Mouse (Mus musculus) mouse trophoblast stem cell (cell line): ENCODE data around the gene Ifitm10.
"Not testable (repeated sequence)": the region's sequence is repeated elsewhere in the genome, so short reads cannot be mapped to it uniquely, and the experiment has no call there.

ENCODE experiments used
- in situ Hi-C, 2 experiments: fragments of 300-500 bp; cut with MseI, MboI; formaldehyde crosslinking; loops; 2 replicates in 1 of 2; 3 replicates in 1 of 2; pipeline ENCODE4 v1.15.1; 2025

The Ifitm10 gene

GRCm38 (mm10) chr7:142323396-142324117 is 50.0 kb downstream of the Ifitm10 start:
- in situ Hi-C loops: loop anchor here in 1 of 2 experiments (10.0 kb wide), 1 partner anchor 361 kb away; no protein-coding TSS in a partner anchor

GRCm38 (mm10) chr7:142322641-142323040 is 50.9 kb downstream of the Ifitm10 start:
- in situ Hi-C loops: loop anchor here in 1 of 2 experiments (10.0 kb wide), 1 partner anchor 362 kb away; no protein-coding TSS in a partner anchor

- in situ Hi-C loops: loop anchor here in 1 of 2 experiments (10.0 kb wide), 1 partner anchor 363 kb away; no protein-coding TSS in a partner anchor
These were observed 51.8 kb downstream of the Ifitm10 start for GRCm38 (mm10) chr7:142321637-142322306.

GRCm38 (mm10) chr7:142320906-142321305 is 52.6 kb downstream of the Ifitm10 start:
- in situ Hi-C loops: loop anchor here in 1 of 2 experiments (10.0 kb wide), 1 partner anchor 364 kb away; no protein-coding TSS in a partner anchor

GRCm38 (mm10) chr7:142319124-142319523 is 54.4 kb downstream of the Ifitm10 start:
- in situ Hi-C loops: loop anchor here in 1 of 2 experiments (10.0 kb wide), 1 partner anchor 356 kb away; no protein-coding TSS in a partner anchor

GRCm38 (mm10) chr7:142317216-142317615 is 56.3 kb downstream of the Ifitm10 start:
- in situ Hi-C loops: loop anchor here in 1 of 2 experiments (10.0 kb wide), 1 partner anchor 358 kb away; no protein-coding TSS in a partner anchor

- in situ Hi-C loops: loop anchor here in 1 of 2 experiments (10.0 kb wide), 1 partner anchor 358 kb away; no protein-coding TSS in a partner anchor
These were observed 57.0 kb downstream of the Ifitm10 start for GRCm38 (mm10) chr7:142316558-142316957.

GRCm38 (mm10) chr7:142314600-142315285 is 58.8 kb downstream of the Ifitm10 start:
- in situ Hi-C loops: loop anchor here in 1 of 2 experiments (10.0 kb wide), 1 partner anchor 360 kb away; no protein-coding TSS in a partner anchor

GRCm38 (mm10) chr7:142303929-142304328 is 69.6 kb downstream of the Ifitm10 start:
- in situ Hi-C loops: not testable (repeated sequence)

- in situ Hi-C loops: no loop called here
These were observed 70.3 kb downstream of the Ifitm10 start, which contains the start of gene Krtap5-4 for GRCm38 (mm10) chr7:142303249-142303648. Gene Krtap5-4 (plus strand): TSS chr7:142303549.

GRCm38 (mm10) chr7:142297018-142297417 is 76.5 kb downstream of the Ifitm10 start, which contains the start of gene Krtap5-1:
Gene Krtap5-1 (minus strand): TSS chr7:142297118.
- in situ Hi-C loops: not testable (repeated sequence)

GRCm38 (mm10) chr7:142296108-142296507 is 77.4 kb downstream of the Ifitm10 start:
- in situ Hi-C loops: not testable (repeated sequence)

GRCm38 (mm10) chr7:142295418-142295817 is 78.1 kb downstream of the Ifitm10 start:
- in situ Hi-C loops: no loop called here

- in situ Hi-C loops: not testable (repeated sequence)
These were observed 79.7 kb downstream of the Ifitm10 start for GRCm38 (mm10) chr7:142293851-142294250.

GRCm38 (mm10) chr7:142285910-142286612 is 87.5 kb downstream of the Ifitm10 start:
- in situ Hi-C loops: not testable (repeated sequence)

- in situ Hi-C loops: no loop called here
These were observed 88.3 kb downstream of the Ifitm10 start for GRCm38 (mm10) chr7:142285130-142285835.

- in situ Hi-C loops: no loop called here
These were observed 88.9 kb downstream of the Ifitm10 start for GRCm38 (mm10) chr7:142284615-142285080.

- in situ Hi-C loops: no loop called here
These were observed 89.4 kb downstream of the Ifitm10 start for GRCm38 (mm10) chr7:142284023-142284591.

- in situ Hi-C loops: not testable (repeated sequence)
These were observed 90.7 kb downstream of the Ifitm10 start for GRCm38 (mm10) chr7:142282847-142283246.

GRCm38 (mm10) chr7:142279291-142279690 is 94.3 kb downstream of the Ifitm10 start:
- in situ Hi-C loops: not testable (repeated sequence)
